Mouse (Mus musculus) liver, embryonic 14.5 days (tissue): Measurements from ENCODE around the gene Fcrla. TPM values are rescaled to one million over a fixed set of nuclear protein-coding genes. Genes with fewer than 3 reads are reported as not detected.

Experiments
- ATAC-seq: fragments of 200-750 bp; cut with Nextera tagmentation; 2 replicates; pipeline ENCODE4 v1.8.0; 2017; ENCODE audit warnings: moderate number of reproducible peaks, mild to moderate bottlenecking, moderate library complexity; ENCODE audit not compliant: insufficient read depth
- DNase-seq, 3 experiments: peaks; one replicate each; pipeline ENCODE4 v3.0.0-alpha.2; 2012 to 2013; ENCODE audit warnings: low read depth in 3 of 3, low spot score in 3 of 3
- H3K27ac ChIP-seq: fragments of 300-500 bp; sonication (generic); 2 replicates; pipeline ENCODE4 v1.5.1; 2014; ENCODE audit warnings: moderate library complexity, mild to moderate bottlenecking, control low read depth, inconsistent platforms
- H3K27me3 ChIP-seq: fragments of 300-500 bp; sonication (generic); 2 replicates; pipeline ENCODE4 v1.6.1; 2014; ENCODE audit warnings: mild to moderate bottlenecking, low read length, moderate library complexity; ENCODE audit not compliant: control insufficient read depth, insufficient read depth
- H3K36me3 ChIP-seq: fragments of 300-500 bp; sonication (generic); replicated peaks from 2 replicates; pipeline ENCODE4 v1.6.1; 2014; ENCODE audit warnings: low read depth; ENCODE audit not compliant: control insufficient read depth, insufficient read depth
- H3K4me1 ChIP-seq, 2 experiments: fragments of 200-500 bp in 1 of 2; fragments of 300-500 bp in 1 of 2; sonication (generic) in 1 of 2; replicated peaks; 2 replicates each; pipeline ENCODE4 v1.6.1; 2012 to 2014; ENCODE audit warnings: antibody characterized with exemption in 1 of 2, inconsistent platforms in 1 of 2, low read length in 1 of 2; ENCODE audit not compliant: control insufficient read depth in 2 of 2, insufficient read depth in 2 of 2
- H3K4me2 ChIP-seq: fragments of 300-500 bp; sonication (generic); 2 replicates; pipeline ENCODE4 v1.6.1; 2014; ENCODE audit warnings: low read depth, mild to moderate bottlenecking, control low read depth, moderate library complexity
- H3K4me3 ChIP-seq, 2 experiments: fragments of 200-500 bp in 1 of 2; fragments of 300-500 bp in 1 of 2; sonication (generic) in 1 of 2; 2 replicates each; pipeline ENCODE4 v1.5.1; 2012 to 2014; ENCODE audit warnings: low read depth in 2 of 2, low read length in 2 of 2, mild to moderate bottlenecking in 2 of 2, control low read depth in 1 of 2, inconsistent platforms in 1 of 2, moderate library complexity in 1 of 2; ENCODE audit not compliant: insufficient read depth in 1 of 2
- H3K9ac ChIP-seq: fragments of 300-500 bp; sonication (generic); replicated peaks from 2 replicates; pipeline ENCODE4 v1.6.1; 2014; ENCODE audit warnings: mild to moderate bottlenecking, control low read depth, moderate library complexity
- H3K9me3 ChIP-seq: fragments of 300-500 bp; sonication (generic); 2 replicates; pipeline ENCODE4 v1.6.1; 2016; ENCODE audit warnings: low read length, mixed read lengths; ENCODE audit not compliant: control insufficient read depth
- CTCF ChIP-seq: IDR thresholded peaks from 2 replicates; pipeline ENCODE4 v1.5.1; 2016; ENCODE audit warnings: antibody characterized with exemption, low read depth, control low read depth
- EP300 ChIP-seq: IDR thresholded peaks from 2 replicates; pipeline ENCODE4 v1.6.1; 2016; ENCODE audit warnings: antibody characterized with exemption, low read depth
- WGBS: fragments of 180-500 bp; shearing (Covaris S2); extraction: QIAGEN DNeasy Blood & Tissue Kit; methylation state at CpG from one replicate; pipeline ENCODE4 v1.1.7; 2014; ENCODE audit not compliant: insufficient replicate concordance; 5-methylcytosine and 5-hydroxymethylcytosine counted together
- polyA plus RNA-seq, 2 experiments: library from polyadenylated mRNA; depleted of rRNA in 1 of 2; stranded (reverse) in 1 of 2; unstranded in 1 of 2; fragments of >200 nt; fragmentation: Nextera tagmentation in 1 of 2; extraction: Ambion mirVana in 1 of 2; gene quantifications; 2 replicates each; pipeline versions ENCODE4 v1.2.1 to v1.2.3; 2012 to 2014

Fcrla gene
- polyA plus RNA-seq, 2 experiments, result 0.35 to 0.56 TPM

GRCm38 (mm10) chr1:170884978-170885561, 42.3 kb downstream of the Fcrla start, which contains the start of the genes Gm26620 and Dusp12:
Gene Gm26620 (plus strand): TSS chr1:170885065.
Gene Dusp12 (minus strand): TSS chr1:170885540.
- peak; percentile 64 to 77 (median 75) for DNase-seq
- peaks cover 0 to 11% of the 10 kb centered on the region in 2 experiments; a peak in 3 of 4 replicates for H3K4me1 ChIP-seq
- no peak for TF ChIP-seq EP300
- TF ChIP-seq CTCF, result peak; percentile 87
- peak within 1 kb of the TSS; percentile 68 for H3K9ac ChIP-seq
- no peaks in the 10 kb centered on the region for H3K9me3 ChIP-seq
- peak within 1 kb of the TSS; percentile 62 to 67 for H3K4me3 ChIP-seq
- H3K4me2 ChIP-seq, result peak within 1 kb of the TSS; percentile 72
- WGBS, result under 1% methylated on average over 46 of the region's 46 CpGs
- ATAC-seq, result peak; percentile 83
- H3K27ac ChIP-seq, result no peak within 1 kb of the TSS
- H3K27me3 ChIP-seq, result no peaks in the 10 kb centered on the region
- no peaks in the 10 kb centered on the region; the same call in 1 of the 2 replicates for H3K36me3 ChIP-seq

- ATAC-seq (no peak), DNase-seq (no peak)
- peak overlapping the region; percentile 62 to 67 for H3K4me3 ChIP-seq
- H3K27ac ChIP-seq, result no peak overlapping the region
- no peaks in the 10 kb centered on the region for H3K27me3 ChIP-seq
- H3K9ac ChIP-seq, result peak overlapping the region; percentile 68
- H3K4me1 ChIP-seq, result peaks cover 0 to 11% of the 10 kb centered on the region in 2 experiments; a peak in 3 of 4 replicates
- 21% methylated on average over 8 of the region's 8 CpGs for WGBS
- H3K4me2 ChIP-seq, result peak overlapping the region; percentile 72
- no peaks in the 10 kb centered on the region; the same call in 1 of the 2 replicates for H3K36me3 ChIP-seq
- TF ChIP-seq CTCF (no peak), EP300 (no peak)
- H3K9me3 ChIP-seq, result no peaks in the 10 kb centered on the region
Measured at GRCm38 (mm10) chr1:170884390-170884789, 43.0 kb downstream of the Fcrla start.

- peaks cover 0 to 11% of the 10 kb centered on the region in 2 experiments; a peak in 3 of 4 replicates for H3K4me1 ChIP-seq
- TF ChIP-seq CTCF (no peak), EP300 (no peak)
- no peaks in the 10 kb centered on the region for H3K9me3 ChIP-seq
- no peak overlapping the region for H3K27ac ChIP-seq
- no peak overlapping the region for H3K4me3 ChIP-seq
- H3K9ac ChIP-seq, result no peak overlapping the region
- H3K36me3 ChIP-seq, result no peaks in the 10 kb centered on the region; the same call in 1 of the 2 replicates
- H3K4me2 ChIP-seq, result peak overlapping the region; percentile 72
- no peak for ATAC-seq
- DNase-seq, result no peak
- H3K27me3 ChIP-seq, result no peaks in the 10 kb centered on the region
- WGBS, result 61% methylated on average over 5 of the region's 5 CpGs
Measured at GRCm38 (mm10) chr1:170882915-170883485, 44.4 kb downstream of the Fcrla start.

- no peak for ATAC-seq
- H3K9ac ChIP-seq, result no peak overlapping the region
- WGBS, result 81% methylated on average over 5 of the region's 5 CpGs
- TF ChIP-seq EP300 (no peak), CTCF (no peak)
- H3K9me3 ChIP-seq, result no peaks in the 10 kb centered on the region
- H3K36me3 ChIP-seq, result peaks cover 4% of the 10 kb centered on the region
- H3K4me1 ChIP-seq, result no peaks in the 10 kb centered on the region
- no peak overlapping the region for H3K4me3 ChIP-seq
- H3K27ac ChIP-seq, result no peak overlapping the region
- no peaks in the 10 kb centered on the region for H3K27me3 ChIP-seq
- DNase-seq, result no peak
- H3K4me2 ChIP-seq, result no peak overlapping the region
Measured at GRCm38 (mm10) chr1:170876906-170877305, 50.5 kb downstream of the Fcrla start.

GRCm38 (mm10) chr1:170875676-170876075, 51.7 kb downstream of the Fcrla start:
- ATAC-seq (no peak), DNase-seq (no peak)
- H3K9me3 ChIP-seq, result no peaks in the 10 kb centered on the region
- H3K9ac ChIP-seq, result no peak overlapping the region
- no peak overlapping the region for H3K27ac ChIP-seq
- WGBS, result 54% methylated on average over 3 of the region's 3 CpGs
- H3K36me3 ChIP-seq, result peaks cover 4% of the 10 kb centered on the region
- H3K4me3 ChIP-seq, result no peak overlapping the region
- TF ChIP-seq CTCF, result no peak
- no peak for TF ChIP-seq EP300
- H3K27me3 ChIP-seq, result no peaks in the 10 kb centered on the region
- no peaks in the 10 kb centered on the region for H3K4me1 ChIP-seq
- no peak overlapping the region for H3K4me2 ChIP-seq
